Mouse (Mus musculus): Measurements from ENCODE around the gene Pskh1. TPM values are rescaled to one million over a fixed set of nuclear protein-coding genes. Genes with fewer than 3 reads are reported as not detected.
A peak's percentile ranks its signal among the peaks of the same experiment; 100 is the strongest.

The Pskh1 gene
- polyA plus RNA-seq, 1 experiment from 2014 or later: 21.5 TPM

GRCm38 (mm10) chr8:105935105-105935504, 34.9 kb downstream of the Pskh1 start:
- no peak overlapping the region for H3K4me3 ChIP-seq (ENCODE audit: low read depth, low read length)
- DNase-seq (ENCODE audit: low spot score) (no peak), ATAC-seq (no peak)
- no peaks in the 10 kb centered on the region for H3K27me3 ChIP-seq (replicated peaks; ENCODE audit: insufficient read depth, low read length)
- WGBS: 68% methylated on average over 6 of the region's 6 CpGs
- H3K9me3 ChIP-seq (ENCODE audit: low read length): no peaks in the 10 kb centered on the region
- H3K9ac ChIP-seq (replicated peaks; ENCODE audit: low read depth): no peak overlapping the region
- no peak overlapping the region for H3K4me2 ChIP-seq (replicated peaks; ENCODE audit: low read depth, low read length)
- H3K4me1 ChIP-seq (ENCODE audit: insufficient read depth, low read depth, low read length): peaks cover 5% of the 10 kb centered on the region; the same call in 1 of the 2 replicates
- TF ChIP-seq CTCF (IDR thresholded peaks at IDR 0.05) (no peak), EP300 (IDR thresholded peaks at IDR 0.05) (no peak)
- peaks cover 8% of the 10 kb centered on the region; the same call in 1 of the 2 replicates for H3K36me3 ChIP-seq (ENCODE audit: insufficient read depth, low read length)
- H3K27ac ChIP-seq (ENCODE audit: low read length): no peak overlapping the region

DNA sequence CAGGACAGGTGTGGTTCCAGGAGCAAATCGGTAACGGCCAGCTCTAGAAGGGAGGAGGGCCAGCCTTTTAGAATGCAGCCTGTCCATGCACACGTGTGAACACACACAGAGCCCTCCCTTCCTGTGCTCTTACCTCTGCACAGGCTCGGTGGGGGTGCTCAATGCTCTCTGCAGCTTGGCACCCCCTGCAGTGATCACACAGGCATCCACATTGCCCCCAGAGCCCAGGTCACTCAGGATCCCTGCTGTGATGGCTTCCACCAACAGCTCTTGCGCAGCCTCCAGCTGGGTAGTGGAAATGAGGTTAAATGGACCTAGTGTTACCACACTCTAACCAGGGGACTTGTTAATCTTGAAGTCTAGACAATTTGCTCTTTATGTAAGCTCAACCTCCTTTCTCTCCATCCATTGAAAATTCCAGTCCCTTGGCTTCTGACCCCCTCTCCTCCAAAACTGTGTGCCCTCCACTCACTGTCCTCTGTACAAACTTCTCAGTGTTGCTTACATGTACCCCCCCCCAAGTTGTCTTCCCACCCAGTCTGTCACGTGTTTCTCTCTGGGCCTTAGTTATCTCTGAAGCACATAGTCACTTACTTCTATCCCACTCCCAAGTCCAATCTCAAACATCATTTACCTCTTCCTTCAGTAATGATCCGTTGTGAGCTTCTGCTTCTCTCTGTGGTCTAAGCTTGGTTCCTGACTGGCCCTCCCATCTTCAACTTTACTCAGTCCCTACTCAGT, 35.8 kb downstream of the Pskh1 start:
- 24% methylated on average over 7 of the region's 7 CpGs for WGBS
- TF ChIP-seq CTCF (IDR thresholded peaks at IDR 0.05) (no peak), EP300 (IDR thresholded peaks at IDR 0.05) (no peak)
- peak overlapping the region; percentile 88 for H3K4me3 ChIP-seq (ENCODE audit: low read depth, low read length)
- H3K36me3 ChIP-seq (ENCODE audit: insufficient read depth, low read length): 0 out of 2 replicates have a peak, but pooled peaks cover 4% of the 10 kb centered on the region
- DNase-seq (ENCODE audit: low spot score) (no peak), ATAC-seq (no peak)
- no peaks in the 10 kb centered on the region for H3K27me3 ChIP-seq (replicated peaks; ENCODE audit: insufficient read depth, low read length)
- H3K4me2 ChIP-seq (replicated peaks; ENCODE audit: low read depth, low read length): peak overlapping the region; percentile 91; the same call in 1 of the 2 replicates
- 0 out of 2 replicates have a peak overlapping the region, but pooled peaks have one; percentile 71 for H3K9ac ChIP-seq (replicated peaks; ENCODE audit: low read depth)
- H3K4me1 ChIP-seq (ENCODE audit: insufficient read depth, low read depth, low read length): peaks cover 5% of the 10 kb centered on the region; the same call in 1 of the 2 replicates
- no peak overlapping the region for H3K27ac ChIP-seq (ENCODE audit: low read length)
- no peaks in the 10 kb centered on the region for H3K9me3 ChIP-seq (ENCODE audit: low read length)

DNA sequence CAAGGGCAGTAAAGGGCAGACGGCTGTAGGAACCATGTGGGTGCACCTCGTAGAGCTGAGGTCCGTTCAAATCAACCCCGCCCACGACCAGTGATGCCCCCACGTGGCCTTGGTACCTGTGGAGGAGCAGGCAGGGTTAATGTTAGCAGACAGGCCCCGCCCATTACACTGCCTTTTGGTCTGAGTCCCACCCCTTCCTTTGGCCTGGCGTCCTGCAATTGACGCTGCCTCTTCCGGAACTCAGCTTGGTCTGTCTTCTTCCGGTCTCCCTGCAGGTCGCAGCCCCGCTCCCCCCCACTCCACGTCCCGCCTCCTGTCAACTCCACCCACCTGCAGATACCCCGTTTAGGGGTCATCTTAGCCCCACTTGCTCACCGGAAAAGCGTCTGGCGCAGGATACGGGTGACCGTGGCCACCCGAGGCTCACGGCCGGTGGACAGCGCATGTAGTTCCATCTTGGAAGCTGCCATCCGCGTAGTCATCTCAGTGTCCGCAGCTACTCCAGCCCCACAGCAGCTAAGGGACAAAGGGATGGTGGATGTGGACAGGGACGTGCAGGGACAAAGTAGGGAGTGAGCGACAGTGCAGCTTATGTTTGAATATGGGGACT, 36.7 kb downstream of the Pskh1 start:
- Histone ChIP-seq H3K36me3 (ENCODE audit: insufficient read depth, low read length) (0 out of 2 replicates have a peak, but pooled peaks cover 4% of the 10 kb centered on the region), H3K27me3 (replicated peaks; ENCODE audit: insufficient read depth, low read length) (no peaks in the 10 kb centered on the region), H3K9me3 (ENCODE audit: low read length) (no peaks in the 10 kb centered on the region), H3K27ac (ENCODE audit: low read length) (peak overlapping the region; percentile 88), H3K4me1 (ENCODE audit: insufficient read depth, low read depth, low read length) (peaks cover 5% of the 10 kb centered on the region; the same call in 1 of the 2 replicates), H3K4me3 (ENCODE audit: low read depth, low read length) (peak overlapping the region; percentile 88), H3K9ac (replicated peaks; ENCODE audit: low read depth) (peak overlapping the region; percentile 71), H3K4me2 (replicated peaks; ENCODE audit: low read depth, low read length) (peak overlapping the region; percentile 91)
- WGBS: under 1% methylated on average over 30 of the region's 30 CpGs
- peak; percentile 97 for DNase-seq (ENCODE audit: low spot score)
- TF ChIP-seq EP300 (IDR thresholded peaks at IDR 0.05) (no peak), CTCF (IDR thresholded peaks at IDR 0.05) (peak; percentile 23; the same call in 1 of the 2 replicates)
- peak; percentile 93 for ATAC-seq

- peak; percentile 72 for DNase-seq (ENCODE audit: low spot score)
- ATAC-seq: peak; percentile 25
- TF ChIP-seq CTCF (IDR thresholded peaks at IDR 0.05) (no peak), EP300 (IDR thresholded peaks at IDR 0.05) (no peak)
- Histone ChIP-seq H3K9me3 (ENCODE audit: low read length) (no peaks in the 10 kb centered on the region), H3K4me2 (replicated peaks; ENCODE audit: low read depth, low read length) (peak overlapping the region; percentile 91), H3K27ac (ENCODE audit: low read length) (peak overlapping the region; percentile 88), H3K27me3 (replicated peaks; ENCODE audit: insufficient read depth, low read length) (no peaks in the 10 kb centered on the region), H3K4me3 (ENCODE audit: low read depth, low read length) (peak overlapping the region; percentile 88), H3K36me3 (ENCODE audit: insufficient read depth, low read length) (no peaks in the 10 kb centered on the region), H3K4me1 (ENCODE audit: insufficient read depth, low read depth, low read length) (peaks cover 5% of the 10 kb centered on the region; the same call in 1 of the 2 replicates), H3K9ac (replicated peaks; ENCODE audit: low read depth) (peak overlapping the region; percentile 71)
- under 1% methylated on average over 30 of the region's 33 CpGs for WGBS
Measured at GRCm38 (mm10) chr8:105937496-105938305, 37.5 kb downstream of the Pskh1 start.

GRCm38 (mm10) chr8:105938306-105938669, 38.0 kb downstream of the Pskh1 start, which contains the start of gene Psmb10:
Gene Psmb10, minus strand, starts transcription at chr8:105938444.
- no peak for ATAC-seq
- Histone ChIP-seq H3K9me3 (ENCODE audit: low read length) (no peaks in the 10 kb centered on the region), H3K4me1 (ENCODE audit: insufficient read depth, low read depth, low read length) (peaks cover 5% of the 10 kb centered on the region; the same call in 1 of the 2 replicates), H3K27ac (ENCODE audit: low read length) (peak within 1 kb of the TSS; percentile 88), H3K36me3 (ENCODE audit: insufficient read depth, low read length) (no peaks in the 10 kb centered on the region), H3K4me3 (ENCODE audit: low read depth, low read length) (peak within 1 kb of the TSS; percentile 88), H3K4me2 (replicated peaks; ENCODE audit: low read depth, low read length) (peak within 1 kb of the TSS; percentile 91), H3K9ac (replicated peaks; ENCODE audit: low read depth) (peak within 1 kb of the TSS; percentile 71), H3K27me3 (replicated peaks; ENCODE audit: insufficient read depth, low read length) (no peaks in the 10 kb centered on the region)
- 15% methylated on average over 4 of the region's 4 CpGs for WGBS
- peak; percentile 25 for DNase-seq (ENCODE audit: low spot score)
- TF ChIP-seq CTCF (IDR thresholded peaks at IDR 0.05): no peak
- no peak for TF ChIP-seq EP300 (IDR thresholded peaks at IDR 0.05)

All from lung, postnatal 0 days (tissue).